Mouse (Mus musculus) heart, postnatal 0 days (tissue): ENCODE data around the gene Car1. TPM values are rescaled to one million over a fixed set of nuclear protein-coding genes. Genes with fewer than 3 reads are reported as not detected.

Source experiments
- ATAC-seq: fragments of 200-750 bp; cut with Nextera tagmentation; 2 replicates; pipeline ENCODE4 v1.8.0; 2017; ENCODE audit warnings: low read depth, moderate number of reproducible peaks, moderate library complexity; ENCODE audit not compliant: insufficient read depth
- DNase-seq: peaks from one replicate; pipeline ENCODE4 v3.0.0-alpha.2; 2016; ENCODE audit warnings: low spot score
- H3K27ac ChIP-seq: fragments of 300-500 bp; sonication (generic); 2 replicates; pipeline ENCODE4 v1.5.1; 2014; ENCODE audit warnings: low read depth, mild to moderate bottlenecking
- H3K27me3 ChIP-seq: fragments of 300-500 bp; sonication (generic); 2 replicates; pipeline ENCODE4 v1.6.1; 2014; ENCODE audit warnings: low read length, mixed read lengths; ENCODE audit not compliant: control insufficient read depth, insufficient read depth
- H3K36me3 ChIP-seq: fragments of 300-500 bp; sonication (generic); replicated peaks from 2 replicates; pipeline ENCODE4 v1.6.1; 2014; ENCODE audit warnings: low read length, mixed read lengths; ENCODE audit not compliant: control insufficient read depth, insufficient read depth
- H3K4me1 ChIP-seq: fragments of 300-500 bp; sonication (generic); 2 replicates; pipeline ENCODE4 v1.6.1; 2014; ENCODE audit warnings: antibody characterized with exemption; ENCODE audit not compliant: control insufficient read depth, insufficient read depth
- H3K4me2 ChIP-seq: fragments of 300-500 bp; sonication (generic); 2 replicates; pipeline ENCODE4 v1.6.1; 2014; ENCODE audit warnings: low read depth, mild to moderate bottlenecking, low read length, moderate library complexity
- H3K4me3 ChIP-seq: fragments of 300-500 bp; sonication (generic); 2 replicates; pipeline ENCODE4 v1.5.1; 2014; ENCODE audit warnings: low read depth, low read length
- H3K9ac ChIP-seq: fragments of 300-500 bp; sonication (generic); replicated peaks from 2 replicates; pipeline ENCODE4 v1.6.1; 2014; ENCODE audit warnings: low read depth, low read length, mixed read lengths
- H3K9me3 ChIP-seq: fragments of 300-500 bp; sonication (generic); replicated peaks from 2 replicates; pipeline ENCODE4 v1.6.1; 2016; ENCODE audit warnings: low read length; ENCODE audit not compliant: control insufficient read depth
- CTCF ChIP-seq: IDR thresholded peaks from 2 replicates; pipeline ENCODE4 v1.5.1; 2016; ENCODE audit warnings: antibody characterized with exemption, control low read depth, low read depth
- EP300 ChIP-seq: IDR thresholded peaks from 2 replicates; pipeline ENCODE4 v1.6.1; 2016; ENCODE audit warnings: antibody characterized with exemption, low read depth
- WGBS: fragments of 180-500 bp; shearing (Covaris S2); extraction: QIAGEN DNeasy Blood & Tissue Kit; methylation state at CpG from one replicate; pipeline ENCODE4 v1.1.7; 2014; 5-methylcytosine and 5-hydroxymethylcytosine counted together
- polyA plus RNA-seq: library from polyadenylated mRNA; unstranded; fragments of >200 nt; fragmentation: Nextera tagmentation; extraction: Ambion mirVana; gene quantifications from 2 replicates; pipeline ENCODE4 v1.2.1, GENCODE M21; 2015
- total RNA-seq: library from RNA; depleted of rRNA; stranded (reverse); fragments of >200 nt; gene quantifications from 2 replicates; pipeline ENCODE4 v1.2.3, GENCODE M21; 2014; ENCODE audit warnings: low replicate concordance

The Car1 gene
- total and polyA plus RNA-seq, 2 experiments from 2014 or later: 0.38 TPM; not detected in 1

DNA sequence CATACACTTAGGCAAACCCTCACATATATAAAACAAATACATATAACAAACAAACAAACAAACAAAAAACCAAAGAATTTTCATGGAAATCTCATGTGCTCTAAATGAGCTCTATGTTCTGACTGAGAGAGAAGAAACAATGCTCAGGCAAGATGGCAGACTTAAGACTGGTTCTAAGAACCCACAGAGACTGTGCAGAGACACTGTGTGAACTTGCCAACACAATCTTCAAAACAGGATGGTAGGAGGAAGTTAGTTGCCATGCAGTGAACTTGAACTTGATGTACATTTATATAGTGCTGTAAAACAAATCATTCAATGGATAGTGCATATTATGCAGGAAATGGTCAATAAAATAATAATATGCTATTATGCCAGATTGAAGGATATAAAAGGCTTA, 1.5 kb downstream of the Car1 start:
- Histone ChIP-seq H3K36me3 (no peaks in the 10 kb centered on the region), H3K4me3 (no peak overlapping the region), H3K9me3 (no peaks in the 10 kb centered on the region), H3K27ac (no peak overlapping the region), H3K4me1 (no peaks in the 10 kb centered on the region), H3K4me2 (no peak overlapping the region), H3K27me3 (no peaks in the 10 kb centered on the region), H3K9ac (no peak overlapping the region)
- ATAC-seq (no peak), DNase-seq (no peak)
- TF ChIP-seq EP300 (no peak), CTCF (no peak)

DNA sequence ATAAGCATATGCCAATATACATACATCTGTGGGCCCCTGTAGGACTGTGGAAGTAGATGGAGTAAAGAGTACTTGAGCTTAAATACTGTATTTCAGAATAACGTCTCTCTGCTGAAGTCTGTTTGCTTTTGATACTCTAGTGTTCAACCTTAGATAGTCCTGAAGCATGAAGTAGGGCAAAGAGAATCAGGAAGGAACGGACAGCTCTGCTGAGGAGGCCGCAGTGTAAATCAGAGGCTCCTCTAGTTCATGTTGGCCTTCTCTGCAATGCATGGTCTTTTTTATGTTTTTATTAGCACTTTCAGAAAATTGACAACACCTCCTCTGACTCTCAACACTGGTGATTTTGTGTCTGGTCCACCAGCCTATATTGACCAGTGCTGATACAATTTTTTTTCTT, 2.2 kb downstream of the Car1 start:
- H3K4me3 ChIP-seq: no peak overlapping the region
- H3K4me1 ChIP-seq: no peaks in the 10 kb centered on the region
- no peaks in the 10 kb centered on the region for H3K9me3 ChIP-seq
- 77% methylated on average over 3 of the region's 3 CpGs for WGBS
- H3K27me3 ChIP-seq: no peaks in the 10 kb centered on the region
- TF ChIP-seq CTCF (no peak), EP300 (no peak)
- ATAC-seq (no peak), DNase-seq (no peak)
- no peaks in the 10 kb centered on the region for H3K36me3 ChIP-seq
- H3K27ac ChIP-seq: no peak overlapping the region
- no peak overlapping the region for H3K9ac ChIP-seq
- H3K4me2 ChIP-seq: no peak overlapping the region

DNA sequence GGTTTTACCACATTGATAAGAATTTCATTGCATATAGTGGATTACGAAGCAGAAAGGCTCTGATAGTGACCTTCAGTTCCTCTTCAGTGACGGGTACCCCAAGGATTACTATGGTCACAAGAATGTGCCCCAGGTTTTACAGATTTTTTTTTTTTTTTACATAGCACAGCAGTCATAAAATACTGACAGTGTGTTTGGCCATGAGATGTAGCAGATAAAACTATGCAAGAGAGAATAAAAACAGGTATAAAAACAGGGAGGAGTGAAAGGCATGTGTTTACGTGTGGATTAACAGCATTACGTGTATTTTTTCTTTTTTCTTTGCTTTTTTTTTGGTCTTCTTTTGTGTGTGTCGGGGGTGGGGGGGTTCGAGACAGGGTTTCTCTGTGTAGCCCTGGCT, 3.3 kb downstream of the Car1 start:
- Histone ChIP-seq H3K4me3 (no peak overlapping the region), H3K9ac (no peak overlapping the region), H3K4me2 (no peak overlapping the region), H3K4me1 (no peaks in the 10 kb centered on the region), H3K9me3 (no peaks in the 10 kb centered on the region), H3K27me3 (no peaks in the 10 kb centered on the region), H3K27ac (no peak overlapping the region), H3K36me3 (no peaks in the 10 kb centered on the region)
- 75% methylated on average over 6 of the region's 6 CpGs for WGBS
- DNase-seq (no peak), ATAC-seq (no peak)
- TF ChIP-seq CTCF: no peak

DNA sequence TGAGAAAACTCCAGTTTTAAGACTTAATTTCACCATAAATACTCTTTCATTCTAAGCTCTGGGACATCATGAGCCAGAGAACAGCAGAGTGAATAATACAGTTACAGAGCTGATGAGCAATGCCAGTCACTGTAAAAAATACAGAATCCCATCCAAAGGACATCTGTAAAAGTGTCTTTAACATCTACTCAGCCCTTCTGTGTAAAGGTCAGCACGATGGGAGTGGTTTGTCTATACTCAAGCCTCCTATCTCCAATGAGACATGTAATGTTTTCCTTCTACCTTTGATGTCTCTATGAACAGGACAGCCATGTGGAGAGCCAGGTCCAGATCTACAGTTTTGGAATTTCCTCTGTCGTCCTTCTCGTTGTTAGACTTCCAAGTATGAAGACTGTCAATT, 11.1 kb downstream of the Car1 start:
- H3K27me3 ChIP-seq: no peaks in the 10 kb centered on the region
- H3K9ac ChIP-seq: no peak overlapping the region
- WGBS: 59% methylated on average over 3 of the region's 3 CpGs
- no peaks in the 10 kb centered on the region for H3K4me1 ChIP-seq
- H3K9me3 ChIP-seq: no peaks in the 10 kb centered on the region
- ATAC-seq: no peak
- no peak overlapping the region for H3K4me2 ChIP-seq
- H3K27ac ChIP-seq: no peak overlapping the region
- no peak for DNase-seq
- H3K36me3 ChIP-seq: no peaks in the 10 kb centered on the region
- H3K4me3 ChIP-seq: no peak overlapping the region
- TF ChIP-seq EP300 (no peak), CTCF (no peak)

DNA sequence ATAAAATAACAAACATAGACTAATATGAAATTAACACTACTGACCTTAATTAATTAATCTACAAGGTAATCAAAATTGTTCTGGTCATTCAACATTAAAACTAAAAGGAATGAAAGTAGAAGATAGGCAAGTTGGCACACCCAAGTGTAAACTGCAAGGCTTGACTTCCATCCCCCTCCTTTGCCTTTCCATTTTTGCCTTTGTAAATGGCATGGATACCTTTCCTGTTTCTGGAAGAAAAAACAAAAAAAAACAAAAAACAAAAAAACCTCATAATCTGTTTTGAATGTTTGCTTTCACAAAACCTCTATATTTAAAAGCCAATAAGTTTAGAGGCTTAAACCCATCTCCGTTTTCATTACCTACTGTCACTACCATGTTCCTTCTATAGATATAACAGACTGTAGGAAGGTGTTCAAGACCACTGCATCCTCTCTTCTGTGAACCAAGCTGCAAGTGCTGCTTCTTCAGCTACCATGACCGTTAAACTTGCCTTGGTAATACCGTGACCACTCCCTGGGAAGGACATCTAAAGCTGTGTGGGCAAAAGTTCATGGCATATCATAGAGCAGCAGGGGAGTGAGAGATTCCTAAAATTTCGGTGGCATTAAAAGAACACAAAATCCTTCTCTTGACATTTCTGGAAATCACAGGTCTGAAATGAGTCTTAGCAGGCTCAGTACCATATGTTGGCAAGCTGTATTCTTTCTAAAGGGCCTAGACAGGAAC, 12.7 kb downstream of the Car1 start:
- Histone ChIP-seq H3K9me3 (no peaks in the 10 kb centered on the region), H3K9ac (no peak overlapping the region), H3K36me3 (no peaks in the 10 kb centered on the region), H3K4me3 (no peak overlapping the region), H3K27ac (no peak overlapping the region), H3K27me3 (no peaks in the 10 kb centered on the region), H3K4me1 (no peaks in the 10 kb centered on the region), H3K4me2 (no peak overlapping the region)
- TF ChIP-seq CTCF (no peak), EP300 (no peak)
- no peak for ATAC-seq
- DNase-seq: no peak
- WGBS: 83% methylated on average over 4 of the region's 4 CpGs

DNA sequence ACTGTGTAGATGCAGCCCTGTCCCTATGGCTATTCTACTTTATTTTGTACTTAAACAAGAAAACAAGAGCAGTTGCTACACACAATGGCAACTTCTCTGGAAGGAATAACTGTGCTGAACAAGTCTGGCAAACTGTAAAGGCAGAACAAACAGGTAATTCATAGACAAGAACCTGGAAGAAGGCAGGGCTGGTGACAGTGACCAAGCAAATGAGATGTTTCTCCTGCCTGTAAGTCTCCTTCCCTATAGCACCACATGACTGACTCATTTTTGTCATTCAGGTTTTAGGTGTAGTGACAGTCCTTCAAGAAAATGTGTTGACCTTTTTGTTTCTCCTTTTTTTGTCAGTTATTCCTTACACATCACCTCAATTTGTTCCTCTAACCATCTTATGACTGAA, 16.1 kb downstream of the Car1 start:
- Histone ChIP-seq H3K27ac (no peak overlapping the region), H3K9ac (no peak overlapping the region), H3K36me3 (no peaks in the 10 kb centered on the region), H3K9me3 (no peaks in the 10 kb centered on the region), H3K4me1 (no peaks in the 10 kb centered on the region), H3K4me3 (no peak overlapping the region), H3K27me3 (no peaks in the 10 kb centered on the region), H3K4me2 (no peak overlapping the region)
- ATAC-seq (no peak), DNase-seq (no peak)
- TF ChIP-seq EP300 (no peak), CTCF (no peak)
